Mouse (Mus musculus) small intestine, adult 2 months (tissue): ENCODE measurements around the gene Eef2.

Source experiments
- CTCF ChIP-seq: fragments of 200-500 bp; IDR thresholded peaks from 2 replicates; pipeline ENCODE4 v1.5.1; 2012; ENCODE audit warnings: low read depth, mild to moderate bottlenecking, control low read depth, inconsistent platforms, low read length, moderate library complexity, mixed read lengths; ENCODE audit not compliant: insufficient replicate concordance, insufficient read length; ENCODE audit errors: extremely low read depth
- POLR2A ChIP-seq: fragments of 200-500 bp; IDR thresholded peaks from 2 replicates; pipeline ENCODE4 v1.6.1; 2012; ENCODE audit warnings: low read depth, mild to moderate bottlenecking, control low read depth, inconsistent platforms, low read length, moderate library complexity

DNA sequence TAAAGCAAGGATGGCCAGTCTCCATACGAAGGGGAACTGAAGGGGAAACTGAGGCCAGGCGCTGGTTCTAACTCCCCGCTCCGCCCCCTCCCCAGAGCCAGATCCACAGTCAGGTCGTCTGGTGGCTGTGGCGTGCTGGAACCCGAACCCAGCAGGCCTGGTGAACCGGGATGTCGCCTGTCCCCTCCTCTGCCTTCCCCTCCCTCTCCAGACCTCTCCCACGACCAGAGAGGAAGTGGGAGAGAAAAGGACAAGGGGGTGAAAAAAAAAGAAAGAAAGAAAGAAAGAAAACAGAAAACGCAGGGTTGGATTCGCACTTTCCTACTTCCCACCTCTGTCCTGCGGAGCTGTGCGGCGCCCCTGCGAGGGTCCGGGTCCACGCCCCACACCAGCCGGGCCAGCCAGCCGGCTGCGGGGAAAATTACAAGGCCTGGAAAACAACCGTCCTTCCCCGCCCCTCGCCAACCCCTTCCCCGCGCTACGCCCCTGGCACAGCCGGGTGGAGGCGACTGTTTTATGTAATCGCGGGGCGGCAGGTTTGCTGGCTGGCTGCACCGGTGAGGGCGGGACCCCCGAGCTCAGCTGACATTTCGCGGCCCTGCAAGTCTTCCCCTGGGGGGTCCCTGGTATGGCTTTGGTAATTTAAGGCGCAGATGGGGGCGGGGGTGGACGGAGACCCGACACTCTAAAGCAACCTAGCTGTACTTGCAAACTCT is 41.3 kb upstream of the Eef2 start, which contains the start of gene Zbtb7a:
- TF ChIP-seq POLR2A (0 out of 2 replicates have a peak, but pooled peaks have one; percentile 16), CTCF (no peak)
